Mouse (Mus musculus) hindbrain, embryonic 12.5 days (tissue): ENCODE data around the gene Gsdma. TPM values are rescaled to one million over a fixed set of nuclear protein-coding genes. Genes with fewer than 3 reads are reported as not detected.
"Not testable (repeated sequence)": the region's sequence is repeated elsewhere in the genome, so short reads cannot be mapped to it uniquely, and the experiment has no call there.

Experiments used
- ATAC-seq: fragments of 200-750 bp; cut with Nextera tagmentation; 2 replicates; pipeline ENCODE4 v1.8.0; 2017; ENCODE audit warnings: moderate TSS enrichment; ENCODE audit not compliant: low FRiP score
- H3K27ac ChIP-seq: fragments of 300-500 bp; sonication (generic); 2 replicates; pipeline ENCODE4 v1.5.1; 2016; ENCODE audit warnings: mild to moderate bottlenecking
- H3K27me3 ChIP-seq: fragments of 300-500 bp; sonication (generic); 2 replicates; pipeline ENCODE4 v1.6.1; 2016; ENCODE audit warnings: mild to moderate bottlenecking
- H3K36me3 ChIP-seq: fragments of 300-500 bp; sonication (generic); 2 replicates; pipeline ENCODE4 v1.6.1; 2016; ENCODE audit warnings: mild to moderate bottlenecking
- H3K4me1 ChIP-seq: fragments of 300-500 bp; sonication (generic); 2 replicates; pipeline ENCODE4 v1.6.1; 2016
- H3K4me2 ChIP-seq: fragments of 300-500 bp; sonication (generic); replicated peaks from 2 replicates; pipeline ENCODE4 v1.6.1; 2016; ENCODE audit warnings: mild to moderate bottlenecking
- H3K4me3 ChIP-seq: fragments of 300-500 bp; sonication (generic); 2 replicates; pipeline ENCODE4 v1.5.1; 2016; ENCODE audit warnings: mild to moderate bottlenecking
- H3K9ac ChIP-seq: fragments of 300-500 bp; sonication (generic); 2 replicates; pipeline ENCODE4 v1.6.1; 2016; ENCODE audit warnings: mild to moderate bottlenecking, moderate library complexity
- H3K9me3 ChIP-seq: fragments of 300-500 bp; sonication (generic); replicated peaks from 2 replicates; pipeline ENCODE4 v1.6.1; 2016; ENCODE audit warnings: mild to moderate bottlenecking
- WGBS: fragments of 180-500 bp; shearing (Covaris S2); methylation state at CpG from one replicate; pipeline ENCODE4 v1.1.7; 2016; 5-methylcytosine and 5-hydroxymethylcytosine counted together
- polyA plus RNA-seq: library from polyadenylated mRNA; unstranded; fragments of >200 nt; fragmentation: Nextera tagmentation; extraction: Ambion mirVana; gene quantifications from 2 replicates; pipeline ENCODE4 v1.2.1, GENCODE M21; 2016

Gsdma gene
- polyA plus RNA-seq, result not detected in 2 replicates

DNA sequence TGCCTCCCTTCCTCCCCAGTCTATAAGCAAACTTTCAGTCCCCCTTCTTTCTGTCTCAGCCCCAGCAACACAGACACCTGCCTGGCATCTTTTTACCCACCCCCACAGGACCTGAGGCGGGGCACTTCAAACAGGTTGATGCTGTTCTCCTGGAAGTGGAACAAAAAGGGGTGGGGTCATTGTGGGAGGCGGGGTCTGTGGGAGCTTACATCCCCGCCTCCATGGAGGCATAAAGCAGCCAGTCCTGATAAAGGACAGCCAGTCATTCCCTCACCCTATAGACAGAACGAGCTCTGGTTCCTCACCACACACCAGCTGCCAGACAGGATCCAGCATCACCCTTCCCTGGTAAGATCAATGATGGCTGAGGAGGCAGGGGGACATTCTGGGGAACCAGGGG, at the start of gene Gsdma:
TSS of gene Gsdma (plus strand) at position 261 of the 400 bp plus-strand sequence.
- Histone ChIP-seq H3K27me3 (peaks cover 27% of the 10 kb centered on the region), H3K4me3 (no peak within 1 kb of the TSS), H3K36me3 (no peaks in the 10 kb centered on the region), H3K4me1 (no peaks in the 10 kb centered on the region), H3K9ac (no peak within 1 kb of the TSS), H3K9me3 (no peaks in the 10 kb centered on the region), H3K27ac (no peak within 1 kb of the TSS), H3K4me2 (no peak within 1 kb of the TSS)
- WGBS, result 28% methylated on average over 4 of the region's 4 CpGs
- no peak for ATAC-seq

DNA sequence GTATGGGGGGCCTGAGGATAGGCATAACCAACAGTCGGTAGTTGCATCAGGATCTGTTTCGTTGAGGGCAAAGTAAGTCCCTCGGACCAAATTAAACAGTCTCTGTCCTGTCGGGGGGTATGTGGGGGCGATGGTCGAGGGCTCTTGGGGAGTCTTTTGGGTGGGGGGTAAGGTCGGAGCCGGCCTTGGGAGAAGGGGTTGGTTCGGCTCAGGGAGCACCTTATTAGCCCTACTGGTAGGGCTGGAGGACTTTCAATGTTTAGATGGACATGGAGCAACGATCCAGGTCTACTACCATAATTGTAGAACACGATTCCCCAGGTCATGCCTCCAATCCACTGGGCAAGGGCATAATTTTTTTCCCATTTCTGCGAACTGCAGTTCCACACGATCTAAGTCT, 43.4 kb upstream of the Gsdma start:
- ATAC-seq, result no peak
- Histone ChIP-seq H3K27me3 (no peaks in the 10 kb centered on the region), H3K9me3 (0 out of 2 replicates have a peak, but pooled peaks cover 9% of the 10 kb centered on the region), H3K4me3 (no peak overlapping the region), H3K4me2 (no peak overlapping the region), H3K4me1 (no peaks in the 10 kb centered on the region), H3K9ac (no peak overlapping the region), H3K27ac (no peak overlapping the region), H3K36me3 (no peaks in the 10 kb centered on the region)
- 92% methylated on average over 13 of the region's 13 CpGs for WGBS

DNA sequence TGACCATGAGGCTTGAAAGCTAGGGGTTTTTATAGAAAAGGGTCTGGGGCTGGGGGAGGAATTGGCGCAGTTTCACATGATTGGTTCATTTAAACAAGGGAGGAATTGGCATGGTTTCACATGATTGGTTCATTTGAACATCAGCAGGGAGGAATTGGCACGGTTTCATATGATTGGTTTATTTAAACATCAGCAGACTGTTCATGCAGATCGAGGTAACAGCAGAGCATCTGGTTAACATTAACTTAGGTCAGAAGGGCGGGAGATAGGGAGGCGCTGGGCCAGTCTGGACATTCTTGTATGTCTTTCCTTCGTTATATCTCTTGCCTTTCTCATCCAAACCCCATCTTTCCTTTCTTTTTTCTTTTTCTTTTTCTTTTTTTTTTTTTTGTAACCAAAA, 40.2 kb upstream of the Gsdma start:
- not testable (repeated sequence) for H3K9me3 ChIP-seq, H3K36me3 ChIP-seq, H3K27ac ChIP-seq, H3K4me3 ChIP-seq, H3K4me2 ChIP-seq, ATAC-seq, H3K4me1 ChIP-seq, H3K27me3 ChIP-seq, H3K9ac ChIP-seq
- 83% methylated on average over 6 of the region's 6 CpGs for WGBS

DNA sequence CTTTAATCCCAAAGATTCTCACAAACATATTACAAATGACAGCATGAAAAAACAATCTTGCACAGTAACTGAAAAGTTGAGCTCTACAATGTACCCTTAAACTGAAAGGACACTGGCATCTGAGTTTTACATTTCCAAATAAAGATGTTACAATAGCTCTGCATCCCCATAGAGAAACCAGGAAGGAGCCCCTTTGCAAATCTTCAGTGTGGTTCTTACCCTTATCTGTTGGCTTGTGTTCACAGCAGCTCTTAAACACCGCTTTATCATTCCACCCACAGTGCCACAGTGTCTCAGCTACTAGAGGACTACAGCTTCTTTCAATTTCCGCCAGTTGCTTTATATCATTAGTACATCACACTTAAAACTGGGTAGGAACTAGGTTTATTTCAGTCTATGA, 39.8 kb upstream of the Gsdma start:
- H3K4me2 ChIP-seq, H3K27ac ChIP-seq, H3K4me3 ChIP-seq, H3K9me3 ChIP-seq, H3K27me3 ChIP-seq, H3K36me3 ChIP-seq, H3K4me1 ChIP-seq, H3K9ac ChIP-seq, ATAC-seq: not testable (repeated sequence)
- WGBS, result 94% methylated on average over 2 of the region's 2 CpGs

- no peak within 1 kb of the TSS for H3K27ac ChIP-seq
- WGBS, result 89% methylated on average over 10 of the region's 10 CpGs
Measured at GRCm38 (mm10) chr11:98625611-98626410, 38.3 kb upstream of the Gsdma start, which contains the start of the genes Gm12355 and Gsdma3. Gene Gm12355, minus strand, starts transcription at chr11:98625661. Gene Gsdma3, plus strand, starts transcription at chr11:98626360.

DNA sequence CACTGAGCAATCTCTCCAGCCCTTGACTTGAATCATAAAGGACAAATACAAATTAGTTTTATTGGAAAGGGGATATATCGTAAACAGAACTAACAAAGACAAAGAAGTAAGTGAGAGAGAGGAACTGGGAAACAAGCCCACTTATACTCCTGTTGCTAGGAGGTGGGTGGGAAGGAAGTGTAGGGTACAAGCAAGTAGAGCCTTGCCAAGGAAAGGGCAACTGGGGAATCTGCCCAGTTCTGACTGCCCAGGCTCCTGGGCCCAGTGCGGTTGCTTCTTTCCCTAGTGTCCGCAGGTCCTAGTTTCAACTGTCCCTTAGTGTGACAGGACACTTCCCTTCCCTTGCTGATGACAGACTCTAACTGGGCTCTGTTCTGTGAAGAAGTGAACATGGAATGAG, 35.4 kb upstream of the Gsdma start:
- no peak for ATAC-seq
- H3K27me3 ChIP-seq, result 0 out of 2 replicates have a peak, but pooled peaks cover 8% of the 10 kb centered on the region
- no peaks in the 10 kb centered on the region for H3K4me1 ChIP-seq
- no peaks in the 10 kb centered on the region for H3K36me3 ChIP-seq
- H3K9me3 ChIP-seq, result 0 out of 2 replicates have a peak, but pooled peaks cover under 1% of the 10 kb centered on the region
- H3K4me2 ChIP-seq, result no peak overlapping the region
- 97% methylated on average over 3 of the region's 3 CpGs for WGBS
- H3K9ac ChIP-seq, result no peak overlapping the region
- H3K4me3 ChIP-seq, result no peak overlapping the region
- H3K27ac ChIP-seq, result no peak overlapping the region

More at GRCm38 (mm10) chr11:98625611-98626410, 38.3 kb upstream of the Gsdma start, which contains the start of the genes Gm12355 and Gsdma3:
- no peak for ATAC-seq
- Histone ChIP-seq H3K36me3 (no peaks in the 10 kb centered on the region), H3K4me1 (no peaks in the 10 kb centered on the region), H3K4me3 (no peak within 1 kb of the TSS), H3K4me2 (no peak within 1 kb of the TSS), H3K9ac (no peak within 1 kb of the TSS), H3K27me3 (0 out of 2 replicates have a peak, but pooled peaks cover 3% of the 10 kb centered on the region), H3K9me3 (0 out of 2 replicates have a peak, but pooled peaks cover 9% of the 10 kb centered on the region)

- no peaks in the 10 kb centered on the region for H3K9me3 ChIP-seq
- H3K4me3 ChIP-seq, result no peak overlapping the region
- H3K9ac ChIP-seq, result no peak overlapping the region
- WGBS, result 90% methylated on average over 5 of the region's 5 CpGs
- H3K4me1 ChIP-seq, result no peaks in the 10 kb centered on the region
- H3K36me3 ChIP-seq, result no peaks in the 10 kb centered on the region
- no peak for ATAC-seq
- H3K4me2 ChIP-seq, result no peak overlapping the region
- 0 out of 2 replicates have a peak, but pooled peaks cover 8% of the 10 kb centered on the region for H3K27me3 ChIP-seq
- H3K27ac ChIP-seq, result no peak overlapping the region
Measured at GRCm38 (mm10) chr11:98630646-98631045, 33.5 kb upstream of the Gsdma start.

DNA sequence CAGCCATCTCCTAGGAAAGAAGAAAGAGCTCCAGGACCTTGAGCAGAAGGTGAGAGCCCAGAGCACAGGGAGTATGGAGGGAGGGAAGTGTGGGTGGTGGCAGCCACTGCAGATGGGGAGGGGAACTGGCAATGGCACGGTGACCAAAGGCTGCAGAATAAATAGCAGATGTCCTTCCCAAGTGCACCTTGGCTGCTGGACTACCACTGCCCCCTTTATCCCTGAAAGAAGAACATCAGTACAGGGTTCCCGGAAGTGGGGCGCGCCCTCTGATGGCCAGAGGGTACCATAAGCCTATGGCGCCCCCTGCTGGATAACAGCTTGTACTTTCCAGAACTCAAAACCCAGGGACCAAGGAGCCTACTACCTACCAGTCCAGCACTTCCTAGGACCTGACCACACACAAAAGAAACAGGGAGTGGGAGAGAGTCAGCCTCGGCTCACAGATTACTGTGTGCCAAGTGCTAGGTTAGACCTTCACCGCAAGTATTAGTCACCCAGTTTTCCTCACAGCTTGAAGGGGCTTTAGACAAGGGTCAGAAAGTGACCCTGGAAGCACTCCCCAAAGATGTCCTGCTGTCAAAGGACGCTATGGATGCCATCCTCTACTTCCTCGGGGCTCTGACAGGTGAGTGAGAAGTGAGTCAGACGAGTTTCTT, 28.7 kb upstream of the Gsdma start:
- not testable (repeated sequence) for H3K4me1 ChIP-seq, H3K36me3 ChIP-seq, H3K9ac ChIP-seq, H3K4me3 ChIP-seq, H3K27ac ChIP-seq, H3K9me3 ChIP-seq, ATAC-seq, H3K4me2 ChIP-seq, H3K27me3 ChIP-seq
- 32% methylated on average over 10 of the region's 10 CpGs for WGBS

- Histone ChIP-seq H3K36me3 (no peaks in the 10 kb centered on the region), H3K4me1 (no peaks in the 10 kb centered on the region), H3K27me3 (0 out of 2 replicates have a peak, but pooled peaks cover under 1% of the 10 kb centered on the region), H3K27ac (no peak overlapping the region), H3K4me2 (no peak overlapping the region), H3K4me3 (no peak overlapping the region), H3K9ac (no peak overlapping the region), H3K9me3 (no peaks in the 10 kb centered on the region)
- no peak for ATAC-seq
- 67% methylated on average over 1 of the region's 1 CpGs for WGBS
Measured at GRCm38 (mm10) chr11:98637501-98637900, 26.6 kb upstream of the Gsdma start.

DNA sequence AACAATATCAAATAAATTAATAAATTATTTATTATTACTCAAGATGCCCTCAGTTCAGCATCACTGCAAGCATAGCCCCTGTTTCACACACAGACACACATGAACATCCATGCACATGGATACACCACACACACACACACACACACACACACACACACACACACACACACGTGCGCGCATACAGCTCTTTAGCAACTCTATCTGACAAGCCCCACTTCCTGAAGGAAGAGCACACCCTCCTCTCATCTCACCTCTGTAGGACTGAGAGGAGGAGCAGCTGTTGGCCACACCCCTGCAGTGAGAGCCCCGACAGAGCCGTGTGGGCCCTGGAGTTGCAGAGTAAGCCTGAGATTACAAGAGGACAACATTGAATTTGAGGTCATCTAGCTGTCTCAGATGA, 24.1 kb upstream of the Gsdma start:
- Histone ChIP-seq H3K27me3 (no peaks in the 10 kb centered on the region), H3K4me3 (no peak overlapping the region), H3K4me1 (no peaks in the 10 kb centered on the region), H3K36me3 (no peaks in the 10 kb centered on the region), H3K9me3 (no peaks in the 10 kb centered on the region), H3K4me2 (no peak overlapping the region), H3K27ac (no peak overlapping the region), H3K9ac (no peak overlapping the region)
- no peak for ATAC-seq
- WGBS, result 81% methylated on average over 5 of the region's 5 CpGs

DNA sequence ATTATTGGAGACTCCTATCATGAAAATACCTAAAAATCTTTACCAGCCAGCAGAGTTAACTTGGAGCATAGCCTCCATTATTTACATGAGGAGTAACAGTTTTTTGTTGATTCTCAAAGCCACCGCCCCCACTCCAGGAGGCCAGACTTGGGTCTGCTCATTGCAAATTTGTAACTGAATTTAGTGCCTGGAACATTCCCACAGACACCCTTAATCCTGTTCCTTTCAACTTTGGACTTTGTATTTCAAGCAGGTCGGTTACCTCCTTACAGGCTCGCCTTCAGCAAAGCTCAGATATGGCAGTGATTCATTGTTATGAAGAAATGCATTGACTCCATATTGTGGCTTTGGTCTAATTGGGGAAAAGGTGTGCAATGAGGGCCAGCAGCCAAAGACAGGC, 19.4 kb upstream of the Gsdma start:
- Histone ChIP-seq H3K36me3 (no peaks in the 10 kb centered on the region), H3K9me3 (no peaks in the 10 kb centered on the region), H3K9ac (no peak overlapping the region), H3K27ac (no peak overlapping the region), H3K4me1 (no peaks in the 10 kb centered on the region), H3K4me2 (no peak overlapping the region), H3K4me3 (no peak overlapping the region), H3K27me3 (no peaks in the 10 kb centered on the region)
- ATAC-seq, result no peak
- 90% methylated on average over 3 of the region's 3 CpGs for WGBS

- 76% methylated on average over 2 of the region's 2 CpGs for WGBS
- Histone ChIP-seq H3K4me3 (no peak overlapping the region), H3K4me2 (no peak overlapping the region), H3K9ac (no peak overlapping the region), H3K36me3 (no peaks in the 10 kb centered on the region), H3K27me3 (no peaks in the 10 kb centered on the region), H3K9me3 (no peaks in the 10 kb centered on the region), H3K27ac (no peak overlapping the region), H3K4me1 (no peaks in the 10 kb centered on the region)
- no peak for ATAC-seq
Measured at GRCm38 (mm10) chr11:98645946-98646345, 18.2 kb upstream of the Gsdma start.
